Mouse (Mus musculus): ENCODE measurements around the gene Sos2. TPM values are rescaled to one million over a fixed set of nuclear protein-coding genes. Genes with fewer than 3 reads are reported as not detected.

Sos2 gene
- polyA plus RNA-seq, 1 experiment from 2014 or later = 10.9 TPM

DNA sequence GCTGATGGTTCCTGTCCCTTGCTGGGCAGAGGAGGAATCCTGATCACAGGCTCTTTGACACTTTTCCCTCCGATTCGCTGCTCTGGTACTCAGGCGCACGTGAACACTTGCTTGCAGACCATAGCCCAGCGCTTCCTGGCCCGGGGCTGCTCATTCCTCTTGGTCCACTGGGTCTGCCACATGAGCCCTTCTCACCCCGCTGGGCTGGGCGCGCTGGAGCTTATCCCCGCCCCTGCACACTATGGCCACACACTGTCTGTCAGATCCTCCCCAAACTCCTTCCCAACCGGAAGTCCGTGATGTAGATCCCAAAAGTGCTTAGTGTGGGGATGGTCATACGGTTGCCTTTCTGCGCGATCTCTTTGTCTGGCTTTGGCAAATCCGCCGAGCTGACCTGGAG, 11.8 kb upstream of the Sos2 start:
- no peak overlapping the region for H3K27ac ChIP-seq
- H3K27me3 ChIP-seq (replicated peaks) = no peaks in the 10 kb centered on the region
- H3K4me3 ChIP-seq (replicated peaks) = no peak overlapping the region
- H3K4me1 ChIP-seq = no peaks in the 10 kb centered on the region
- ATAC-seq (ENCODE audit: insufficient read depth, low FRiP score, low read depth) = no peak
- no peak overlapping the region for H3K9ac ChIP-seq
- H3K36me3 ChIP-seq = no peaks in the 10 kb centered on the region
- no peaks in the 10 kb centered on the region for H3K9me3 ChIP-seq
- 85% methylated on average over 17 of the region's 17 CpGs for WGBS
- H3K4me2 ChIP-seq = no peak overlapping the region

- Histone ChIP-seq H3K9ac (no peak overlapping the region), H3K27ac (no peak overlapping the region), H3K36me3 (no peaks in the 10 kb centered on the region), H3K4me2 (no peak overlapping the region), H3K4me1 (no peaks in the 10 kb centered on the region), H3K4me3 (replicated peaks) (no peak overlapping the region), H3K9me3 (no peaks in the 10 kb centered on the region), H3K27me3 (replicated peaks) (no peaks in the 10 kb centered on the region)
- WGBS = 85% methylated on average over 4 of the region's 4 CpGs
- no peak for ATAC-seq (ENCODE audit: insufficient read depth, low FRiP score, low read depth)
Observed at GRCm38 (mm10) chr12:69690714-69691113, 9.1 kb upstream of the Sos2 start.

DNA sequence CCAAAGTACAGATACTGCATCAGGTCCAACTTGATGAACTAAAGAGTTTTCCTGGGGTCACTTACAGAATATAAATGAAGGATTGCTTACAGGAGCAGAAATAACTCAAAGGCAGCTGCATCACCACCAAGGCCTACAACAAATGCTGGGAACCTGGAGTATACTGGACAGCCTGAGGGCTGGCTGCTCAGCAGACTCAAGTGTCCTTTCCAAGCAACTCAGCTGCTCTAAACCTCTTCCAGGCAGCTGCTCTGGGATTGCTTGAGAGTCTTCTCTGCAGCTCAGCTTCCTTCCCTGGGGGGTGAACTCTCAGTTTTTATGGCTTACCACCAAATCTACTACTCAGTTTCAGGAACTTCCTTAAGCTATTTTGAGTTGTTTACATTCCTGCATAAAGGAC, 7.4 kb upstream of the Sos2 start:
- no peak overlapping the region for H3K9ac ChIP-seq
- ATAC-seq (ENCODE audit: insufficient read depth, low FRiP score, low read depth) = no peak
- no peaks in the 10 kb centered on the region for H3K9me3 ChIP-seq
- no peaks in the 10 kb centered on the region for H3K4me1 ChIP-seq
- H3K4me3 ChIP-seq (replicated peaks) = no peak overlapping the region
- no peaks in the 10 kb centered on the region for H3K36me3 ChIP-seq
- H3K27me3 ChIP-seq (replicated peaks) = no peaks in the 10 kb centered on the region
- H3K4me2 ChIP-seq = no peak overlapping the region
- no peak overlapping the region; the same call in 1 of the 2 replicates for H3K27ac ChIP-seq

DNA sequence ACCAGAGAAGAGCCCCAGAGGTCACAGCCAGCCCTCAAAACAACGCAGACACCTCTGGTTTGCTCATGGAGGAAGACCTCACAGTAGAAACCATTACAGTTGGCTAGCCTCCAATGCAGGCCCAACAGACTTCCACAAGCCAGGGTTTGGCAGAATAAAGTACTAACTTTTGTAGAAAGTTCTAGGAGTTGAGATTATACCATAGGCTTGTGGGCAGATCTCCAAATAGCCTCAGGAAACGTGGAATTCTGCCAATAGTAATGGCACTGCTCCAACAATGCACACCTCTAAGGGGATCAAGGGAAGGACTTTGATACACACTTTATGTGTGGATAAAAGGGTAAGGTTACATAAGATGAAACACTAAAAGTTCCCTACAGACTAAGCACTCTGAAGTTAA, 6.7 kb upstream of the Sos2 start:
- Histone ChIP-seq H3K9ac (no peak overlapping the region), H3K27me3 (replicated peaks) (no peaks in the 10 kb centered on the region), H3K9me3 (no peaks in the 10 kb centered on the region), H3K4me1 (no peaks in the 10 kb centered on the region), H3K27ac (peak overlapping the region; percentile 26; the same call in 1 of the 2 replicates), H3K4me3 (replicated peaks) (no peak overlapping the region), H3K4me2 (no peak overlapping the region), H3K36me3 (no peaks in the 10 kb centered on the region)
- 36% methylated on average over 2 of the region's 2 CpGs for WGBS
- ATAC-seq (ENCODE audit: insufficient read depth, low FRiP score, low read depth) = no peak

DNA sequence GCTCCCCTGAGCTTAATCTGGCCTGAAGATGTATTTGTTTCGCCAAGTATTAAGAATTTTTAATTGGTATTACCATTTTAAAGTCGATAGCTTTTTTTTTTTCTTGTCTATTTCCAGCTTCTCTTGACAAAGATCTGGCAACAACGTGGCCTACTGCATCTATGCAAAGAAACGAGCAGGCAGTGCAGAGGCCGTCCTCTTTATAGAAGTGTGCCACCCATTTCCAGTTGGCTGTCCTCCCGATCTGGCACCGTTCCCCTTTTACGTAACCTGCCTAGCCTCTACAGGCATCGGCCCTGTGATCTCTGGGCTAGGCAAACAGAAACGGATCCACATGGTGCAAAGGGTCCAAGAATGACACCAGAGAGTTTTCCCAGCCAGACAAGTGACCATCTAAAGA, 1.9 kb upstream of the Sos2 start:
- Histone ChIP-seq H3K36me3 (no peaks in the 10 kb centered on the region), H3K4me3 (replicated peaks) (no peak overlapping the region), H3K9ac (no peak overlapping the region), H3K9me3 (no peaks in the 10 kb centered on the region), H3K4me1 (no peaks in the 10 kb centered on the region), H3K27me3 (replicated peaks) (no peaks in the 10 kb centered on the region), H3K27ac (peak overlapping the region; percentile 23; the same call in 1 of the 2 replicates), H3K4me2 (peak overlapping the region; percentile 67; the same call in 1 of the 2 replicates)
- 40% methylated on average over 10 of the region's 10 CpGs for WGBS
- no peak for ATAC-seq (ENCODE audit: insufficient read depth, low FRiP score, low read depth)

DNA sequence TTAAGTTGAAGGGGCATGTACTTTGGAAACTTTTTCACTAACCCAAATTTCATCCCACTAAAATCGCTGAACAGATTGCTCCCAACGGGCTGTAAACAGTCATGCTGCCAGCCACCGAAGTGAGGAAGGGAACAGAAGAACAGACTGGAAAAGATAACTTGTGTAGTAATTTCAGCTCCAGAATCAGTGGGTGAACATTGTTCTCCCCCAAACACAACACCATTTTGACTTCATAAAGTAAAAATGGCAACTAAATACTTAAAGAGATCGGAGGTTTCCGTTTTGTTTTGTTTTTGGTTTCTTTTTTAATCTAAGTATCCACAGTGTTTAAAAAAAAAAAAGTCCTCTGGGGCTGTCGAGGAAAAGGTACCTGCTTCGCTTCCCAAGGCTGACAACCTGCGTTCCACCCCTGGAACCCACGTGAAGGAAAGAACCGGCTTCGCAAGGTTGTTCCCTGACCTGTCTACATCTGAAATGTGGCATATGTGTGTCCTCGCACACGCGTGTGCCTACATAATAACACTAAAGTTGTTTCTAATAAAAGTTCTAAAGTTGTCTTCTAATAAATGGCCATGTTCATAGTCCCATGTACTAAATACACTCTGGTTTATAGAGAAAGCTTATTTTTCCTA, 1.3 kb upstream of the Sos2 start:
- WGBS = 37% methylated on average over 14 of the region's 14 CpGs

GRCm38 (mm10) chr12:69682065-69682787, 574 bp upstream of the Sos2 start:
- ATAC-seq (ENCODE audit: insufficient read depth, low FRiP score, low read depth) = peak; percentile 88
- no peaks in the 10 kb centered on the region for H3K36me3 ChIP-seq
- no peaks in the 10 kb centered on the region for H3K4me1 ChIP-seq
- H3K9me3 ChIP-seq = no peaks in the 10 kb centered on the region
- peak overlapping the region; percentile 99 for H3K27ac ChIP-seq
- under 1% methylated on average over 41 of the region's 54 CpGs for WGBS
- H3K4me3 ChIP-seq (replicated peaks) = peak overlapping the region; percentile 91
- no peaks in the 10 kb centered on the region for H3K27me3 ChIP-seq (replicated peaks)
- H3K4me2 ChIP-seq = peak overlapping the region; percentile 67
- peak overlapping the region; percentile 84 for H3K9ac ChIP-seq

More for the DNA sequence above, 1.3 kb upstream of the Sos2 start:
- Histone ChIP-seq H3K36me3 (no peaks in the 10 kb centered on the region), H3K27me3 (replicated peaks) (no peaks in the 10 kb centered on the region), H3K4me2 (peak overlapping the region; percentile 67), H3K4me1 (no peaks in the 10 kb centered on the region), H3K9ac (no peak overlapping the region), H3K27ac (peak overlapping the region; percentile 23; the same call in 1 of the 2 replicates), H3K9me3 (no peaks in the 10 kb centered on the region), H3K4me3 (replicated peaks) (peak overlapping the region; percentile 4; the same call in 1 of the 2 replicates)
- no peak for ATAC-seq (ENCODE audit: insufficient read depth, low FRiP score, low read depth)

GRCm38 (mm10) chr12:69680635-69681565, 752 bp downstream of the Sos2 start:
- no peaks in the 10 kb centered on the region for H3K27me3 ChIP-seq (replicated peaks)
- H3K9me3 ChIP-seq = no peaks in the 10 kb centered on the region
- peak; percentile 50; the same call in 1 of the 2 replicates for ATAC-seq (ENCODE audit: insufficient read depth, low FRiP score, low read depth)
- peak overlapping the region; percentile 67 for H3K4me2 ChIP-seq
- no peaks in the 10 kb centered on the region for H3K36me3 ChIP-seq
- H3K27ac ChIP-seq = peak overlapping the region; percentile 99
- H3K4me3 ChIP-seq (replicated peaks) = peak overlapping the region; percentile 91
- peak overlapping the region; percentile 84 for H3K9ac ChIP-seq
- under 1% methylated on average over 49 of the region's 56 CpGs for WGBS
- H3K4me1 ChIP-seq = 0 out of 2 replicates have a peak, but pooled peaks cover 3% of the 10 kb centered on the region

- Histone ChIP-seq H3K27ac (no peak overlapping the region), H3K4me1 (peaks cover 14% of the 10 kb centered on the region; the same call in 1 of the 2 replicates)
- no peak for ATAC-seq (ENCODE audit: insufficient read depth, low FRiP score, low read depth)
Observed at GRCm38 (mm10) chr12:69676157-69676556, 5.5 kb downstream of the Sos2 start.

DNA sequence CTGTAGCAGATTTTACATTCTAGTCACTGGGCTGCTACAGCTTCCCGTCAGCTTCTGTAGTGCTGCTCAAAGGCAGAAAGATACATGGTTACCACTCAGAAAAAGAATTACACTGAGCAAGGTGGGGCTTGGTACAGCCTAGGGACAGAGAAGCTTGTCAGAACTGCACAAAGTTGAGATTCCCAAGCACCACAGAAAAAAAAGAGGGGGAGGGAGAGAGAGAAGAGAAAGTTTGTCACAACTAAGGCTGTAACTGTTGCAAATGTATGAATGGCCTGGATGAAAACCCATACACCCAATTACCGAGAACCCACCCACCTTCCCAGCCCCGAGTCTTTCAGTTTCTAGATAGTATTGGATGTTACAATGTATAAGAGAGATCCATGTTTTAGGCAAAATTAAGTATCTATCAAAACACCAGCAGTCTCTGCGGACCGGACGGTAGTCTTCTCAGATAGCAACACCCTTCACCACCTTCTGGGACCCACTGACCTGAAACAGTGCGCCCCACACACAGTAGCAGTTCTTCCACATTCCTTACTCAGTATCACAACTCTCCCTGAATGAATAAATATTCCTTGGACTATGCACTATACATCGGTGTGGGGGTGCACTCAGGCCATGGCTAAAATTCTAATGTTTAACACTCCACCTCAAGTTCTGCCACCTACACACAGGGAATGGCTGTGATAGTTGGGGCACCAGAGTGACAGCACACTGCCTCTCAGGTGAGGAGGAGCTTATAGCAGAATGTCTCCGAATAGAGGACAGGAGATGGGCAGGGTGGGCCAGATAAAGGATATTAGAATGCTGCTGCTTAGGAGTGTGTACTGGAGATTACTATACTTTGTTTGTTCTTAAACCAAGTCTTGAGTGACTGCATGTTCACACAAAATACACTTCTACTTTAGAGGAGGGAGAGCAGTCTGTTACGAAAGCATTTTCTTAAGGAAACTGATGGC, 6.8 kb downstream of the Sos2 start:
- H3K27ac ChIP-seq = no peak overlapping the region
- no peak overlapping the region for H3K9ac ChIP-seq
- peak; percentile 53; the same call in 1 of the 2 replicates for ATAC-seq (ENCODE audit: insufficient read depth, low FRiP score, low read depth)
- H3K4me2 ChIP-seq = no peak overlapping the region
- 75% methylated on average over 10 of the region's 10 CpGs for WGBS
- H3K4me1 ChIP-seq = peaks cover 14% of the 10 kb centered on the region; the same call in 1 of the 2 replicates
- no peak overlapping the region for H3K4me3 ChIP-seq (replicated peaks)
- H3K9me3 ChIP-seq = no peaks in the 10 kb centered on the region
- no peaks in the 10 kb centered on the region for H3K36me3 ChIP-seq
- no peaks in the 10 kb centered on the region for H3K27me3 ChIP-seq (replicated peaks)

More at GRCm38 (mm10) chr12:69676157-69676556, 5.5 kb downstream of the Sos2 start:
- Histone ChIP-seq H3K27me3 (replicated peaks) (no peaks in the 10 kb centered on the region), H3K9ac (no peak overlapping the region), H3K9me3 (no peaks in the 10 kb centered on the region), H3K36me3 (no peaks in the 10 kb centered on the region), H3K4me2 (no peak overlapping the region), H3K4me3 (replicated peaks) (no peak overlapping the region)
- 79% methylated on average over 4 of the region's 4 CpGs for WGBS

DNA sequence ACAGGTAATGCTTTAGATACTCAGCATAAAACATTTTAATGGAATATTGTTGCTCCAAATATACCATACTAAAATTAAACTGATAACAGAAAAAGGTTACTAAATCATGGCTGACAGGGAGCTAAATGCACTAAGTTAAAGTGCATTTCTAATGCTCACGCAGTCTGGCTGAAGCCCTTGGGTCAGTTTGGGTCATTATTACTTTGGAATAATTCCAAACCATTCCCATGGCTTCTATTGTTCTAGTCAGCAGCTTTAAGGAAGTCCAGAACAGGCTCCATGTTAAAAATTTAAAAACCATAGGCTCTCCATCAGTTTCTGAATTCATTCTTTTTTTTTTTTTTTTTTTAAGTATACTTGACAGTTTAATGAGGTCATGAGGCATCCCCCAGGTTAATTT, 7.5 kb downstream of the Sos2 start:
- Histone ChIP-seq H3K27ac (no peak overlapping the region), H3K4me1 (peaks cover 14% of the 10 kb centered on the region; the same call in 1 of the 2 replicates), H3K4me3 (replicated peaks) (no peak overlapping the region), H3K4me2 (no peak overlapping the region), H3K9ac (no peak overlapping the region), H3K9me3 (no peaks in the 10 kb centered on the region), H3K36me3 (no peaks in the 10 kb centered on the region), H3K27me3 (replicated peaks) (no peaks in the 10 kb centered on the region)
- WGBS = 57% methylated on average over 1 of the region's 1 CpGs
- ATAC-seq (ENCODE audit: insufficient read depth, low FRiP score, low read depth) = no peak
